Mouse (Mus musculus) embryonic facial prominence, embryonic 15.5 days (tissue): Measurements from ENCODE around the gene Sit1. TPM values are rescaled to one million over a fixed set of nuclear protein-coding genes. Genes with fewer than 3 reads are reported as not detected.
A peak's percentile ranks its signal among the peaks of the same experiment; 100 is the strongest.

ENCODE experiments used
- ATAC-seq: fragments of 200-750 bp; cut with Nextera tagmentation; 2 replicates; pipeline ENCODE4 v1.8.0; 2017; ENCODE audit warnings: low read depth, moderate TSS enrichment; ENCODE audit not compliant: insufficient number of reproducible peaks, low FRiP score, low TSS enrichment
- H3K27ac ChIP-seq: fragments of 300-500 bp; sonication (generic); replicated peaks from 2 replicates; pipeline ENCODE4 v1.5.1; 2015; ENCODE audit warnings: mild to moderate bottlenecking, inconsistent platforms
- H3K27me3 ChIP-seq: fragments of 300-500 bp; sonication (generic); 2 replicates; pipeline ENCODE4 v1.6.1; 2015; ENCODE audit warnings: inconsistent platforms
- H3K36me3 ChIP-seq: fragments of 300-500 bp; sonication (generic); 2 replicates; pipeline ENCODE4 v1.6.1; 2015; ENCODE audit warnings: mild to moderate bottlenecking, inconsistent platforms
- H3K4me1 ChIP-seq: fragments of 300-500 bp; sonication (generic); 2 replicates; pipeline ENCODE4 v1.6.1; 2015; ENCODE audit warnings: inconsistent platforms
- H3K4me2 ChIP-seq: fragments of 300-500 bp; sonication (generic); replicated peaks from 2 replicates; pipeline ENCODE4 v1.6.1; 2015; ENCODE audit warnings: mild to moderate bottlenecking, inconsistent platforms
- H3K4me3 ChIP-seq: fragments of 300-500 bp; sonication (generic); replicated peaks from 2 replicates; pipeline ENCODE4 v1.5.1; 2015; ENCODE audit warnings: mild to moderate bottlenecking, inconsistent platforms
- H3K9ac ChIP-seq: fragments of 300-500 bp; sonication (generic); 2 replicates; pipeline ENCODE4 v1.6.1; 2015; ENCODE audit warnings: inconsistent platforms
- H3K9me3 ChIP-seq: fragments of 300-500 bp; sonication (generic); replicated peaks from 2 replicates; pipeline ENCODE4 v1.6.1; 2016; ENCODE audit warnings: inconsistent platforms
- WGBS: fragments of 180-500 bp; shearing (Covaris S2); methylation state at CpG from one replicate; pipeline ENCODE4 v1.1.7; 2015; 5-methylcytosine and 5-hydroxymethylcytosine counted together
- polyA plus RNA-seq: library from polyadenylated mRNA; unstranded; fragments of >200 nt; fragmentation: Nextera tagmentation; extraction: Ambion mirVana; gene quantifications from 2 replicates; pipeline ENCODE4 v1.2.1, GENCODE M21; 2015

The Sit1 gene
- polyA plus RNA-seq, 1 experiment from 2014 or later, result not detected

DNA sequence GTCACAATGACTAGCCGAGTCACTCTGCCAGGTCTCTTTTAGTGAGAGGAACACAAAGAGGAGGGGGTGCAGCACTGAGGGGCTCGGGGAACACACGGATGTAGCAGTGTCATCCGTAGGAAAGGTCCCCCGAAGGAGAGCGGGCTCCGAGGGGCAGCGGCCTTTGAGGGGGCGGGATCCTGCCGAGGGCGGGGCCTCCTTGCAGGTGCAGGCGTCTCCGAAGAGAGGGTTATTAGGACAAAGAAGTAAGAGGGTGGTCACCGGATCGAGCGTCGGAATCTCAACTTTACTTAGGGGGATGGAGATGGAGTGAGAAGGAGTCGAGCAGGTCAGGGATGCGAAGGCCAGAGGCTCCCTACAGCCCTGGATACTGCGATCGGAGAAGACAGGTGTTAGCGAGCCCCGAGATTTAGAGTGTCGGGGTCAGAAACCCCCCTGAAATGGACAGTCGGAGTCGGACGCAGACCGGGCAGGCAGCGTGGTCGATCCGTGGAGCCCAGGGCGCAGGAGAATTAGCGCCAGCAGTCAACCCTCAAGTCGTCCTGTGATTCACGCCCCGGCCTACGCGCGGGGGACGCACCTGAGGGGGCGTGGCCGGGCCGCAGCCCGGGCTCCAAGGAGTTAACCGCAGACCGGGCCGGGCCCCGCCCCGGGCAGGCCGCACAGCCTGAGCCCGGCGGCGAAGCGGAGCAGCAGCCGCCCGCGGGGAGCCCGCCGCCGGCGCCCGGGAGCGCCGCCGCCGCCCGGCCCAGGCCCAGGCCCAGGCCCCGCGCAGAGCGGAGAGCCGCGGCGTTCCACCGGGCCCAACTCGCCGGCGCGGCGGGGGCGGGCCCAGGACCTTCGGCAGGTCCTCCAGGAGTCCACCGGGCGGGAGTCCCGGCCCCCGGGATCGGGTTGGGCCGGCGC, 40.8 kb downstream of the Sit1 start:
- under 1% methylated on average over 80 of the region's 88 CpGs for WGBS
- Histone ChIP-seq H3K9ac (peak overlapping the region; percentile 96), H3K4me2 (peak overlapping the region; percentile 79), H3K9me3 (no peaks in the 10 kb centered on the region), H3K27me3 (no peaks in the 10 kb centered on the region), H3K4me1 (peaks cover 23% of the 10 kb centered on the region), H3K27ac (peak overlapping the region; percentile 94), H3K36me3 (peaks cover 30% of the 10 kb centered on the region), H3K4me3 (peak overlapping the region; percentile 96)
- ATAC-seq, result peak; percentile 68

DNA sequence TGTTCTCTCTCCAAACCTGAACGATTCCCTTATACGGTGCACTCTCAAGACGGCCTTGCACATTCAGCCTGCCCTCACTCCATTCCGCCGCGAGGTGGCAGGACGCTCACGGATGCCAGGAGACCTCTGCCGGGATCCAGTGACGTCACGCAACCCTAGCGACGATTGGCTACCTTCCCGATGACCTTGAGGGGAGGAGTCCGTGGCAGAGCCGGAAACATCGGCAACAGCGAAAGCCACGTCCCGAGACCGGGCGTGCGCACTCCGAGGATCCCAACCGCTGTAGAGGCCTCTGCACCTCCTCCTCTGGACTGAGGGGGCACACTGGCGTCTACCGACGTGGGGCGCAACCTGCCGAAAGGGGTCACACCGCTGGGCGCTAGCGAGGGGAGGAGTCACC, 41.5 kb downstream of the Sit1 start:
- under 1% methylated on average over 33 of the region's 33 CpGs for WGBS
- Histone ChIP-seq H3K27me3 (no peaks in the 10 kb centered on the region), H3K4me1 (peaks cover 19% of the 10 kb centered on the region), H3K36me3 (peaks cover 23% of the 10 kb centered on the region), H3K9me3 (no peaks in the 10 kb centered on the region), H3K27ac (peak overlapping the region; percentile 94), H3K9ac (peak overlapping the region; percentile 96), H3K4me3 (peak overlapping the region; percentile 96), H3K4me2 (peak overlapping the region; percentile 79)
- peak; percentile 94 for ATAC-seq

DNA sequence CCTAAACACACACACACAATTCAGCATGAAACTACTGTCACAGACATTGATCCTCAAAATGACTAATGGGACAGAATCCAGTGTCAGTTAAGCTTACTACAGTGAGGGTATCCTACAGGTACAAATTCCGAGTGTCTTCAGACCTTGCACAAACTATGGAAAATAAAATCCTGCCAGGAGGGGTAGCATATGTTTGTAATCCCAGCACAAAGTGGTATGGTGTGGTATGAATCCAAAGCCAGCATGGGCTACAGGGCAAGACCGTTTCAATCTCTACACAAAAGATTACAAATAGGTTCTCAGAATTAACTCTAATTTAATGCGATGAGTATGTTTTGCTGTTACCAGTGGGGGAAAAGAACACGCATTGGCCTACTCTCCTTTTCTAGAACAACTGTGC, 41.9 kb downstream of the Sit1 start, which contains the start of gene Tesk1:
Gene Tesk1 (plus strand): TSS at position 301 of the 400 bp plus-strand sequence.
- peak within 1 kb of the TSS; percentile 79 for H3K4me2 ChIP-seq
- peaks cover 15% of the 10 kb centered on the region for H3K4me1 ChIP-seq
- H3K9me3 ChIP-seq, result no peaks in the 10 kb centered on the region
- H3K27me3 ChIP-seq, result no peaks in the 10 kb centered on the region
- peak within 1 kb of the TSS; percentile 96 for H3K9ac ChIP-seq
- no peak for ATAC-seq
- peaks cover 19% of the 10 kb centered on the region for H3K36me3 ChIP-seq
- WGBS, result 15% methylated on average over 4 of the region's 4 CpGs
- H3K27ac ChIP-seq, result peak within 1 kb of the TSS; percentile 94
- peak within 1 kb of the TSS; percentile 96 for H3K4me3 ChIP-seq

DNA sequence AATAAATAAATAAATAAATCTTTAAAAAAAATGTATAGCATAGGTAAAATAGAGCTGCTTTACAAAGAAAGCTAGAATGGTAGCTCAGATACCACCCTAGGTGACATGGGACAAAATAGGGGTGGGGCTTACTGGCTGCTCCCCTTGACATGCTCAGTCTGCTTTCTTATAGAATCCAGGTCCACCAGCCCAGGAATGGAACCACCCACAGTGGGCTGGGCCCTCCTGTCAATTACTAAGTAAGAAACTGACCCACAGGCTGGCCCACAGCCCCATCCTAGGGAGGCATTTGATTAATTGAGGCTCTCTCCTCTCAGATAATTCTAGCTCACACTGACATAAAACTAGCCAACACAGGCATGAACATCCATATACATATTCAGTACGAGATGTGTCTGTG, 50.7 kb downstream of the Sit1 start:
- 78% methylated on average over 1 of the region's 1 CpGs for WGBS
- Histone ChIP-seq H3K4me1 (peaks cover 11% of the 10 kb centered on the region; the same call in 1 of the 2 replicates), H3K9ac (no peak overlapping the region), H3K36me3 (no peaks in the 10 kb centered on the region), H3K4me3 (no peak overlapping the region), H3K9me3 (no peaks in the 10 kb centered on the region), H3K27ac (no peak overlapping the region), H3K27me3 (peaks cover 11% of the 10 kb centered on the region), H3K4me2 (no peak overlapping the region)
- no peak for ATAC-seq

Other genes with a start within 250 kb of the Sit1 start
- gene Atp8b5, start 216.6 kb downstream of the Sit1 start, polyA plus RNA-seq, result 0.42 and 0.63 TPM in 2 replicates
- 18.2 TPM in 2 replicates for gene Rusc2, start 101.8 kb downstream of the Sit1 start, polyA plus RNA-seq
- 0.41 and 0.44 TPM in 2 replicates for gene Fam166b, start 54.6 kb downstream of the Sit1 start, polyA plus RNA-seq
- 9.2 and 9.3 TPM in 2 replicates for gene Tesk1, start 41.8 kb downstream of the Sit1 start, polyA plus RNA-seq
- gene Cd72, start 29.1 kb downstream of the Sit1 start, polyA plus RNA-seq, result 3.1 and 3.8 TPM in 2 replicates
- gene Ccdc107, start 9.2 kb upstream of the Sit1 start, polyA plus RNA-seq, result 71.7 and 81.0 TPM in 2 replicates
- 36.8 and 39.8 TPM in 2 replicates for gene Arhgef39, start 16.0 kb upstream of the Sit1 start, polyA plus RNA-seq
- 2.5 and 4.8 TPM in 2 replicates for gene Car9, start 23.2 kb upstream of the Sit1 start, polyA plus RNA-seq
- 456 and 604 TPM in 2 replicates for gene Tpm2, start 40.0 kb upstream of the Sit1 start, polyA plus RNA-seq
- 77.5 and 88.2 TPM in 2 replicates for gene Creb3, start 78.6 kb upstream of the Sit1 start, polyA plus RNA-seq
- gene Tln1, start 79.0 kb upstream of the Sit1 start, polyA plus RNA-seq, result 55.8 and 60.9 TPM in 2 replicates
- gene Rgp1, start 95.0 kb upstream of the Sit1 start, polyA plus RNA-seq, result 28.6 and 32.5 TPM in 2 replicates
- 21.3 and 22.3 TPM in 2 replicates for gene Gba2, start 95.1 kb upstream of the Sit1 start, polyA plus RNA-seq
- 1.5 and 1.6 TPM in 2 replicates for gene Msmp, start 100.8 kb upstream of the Sit1 start, polyA plus RNA-seq
- gene Npr2, start 148.2 kb upstream of the Sit1 start, polyA plus RNA-seq, result 19.7 and 20.9 TPM in 2 replicates
- gene Spag8, start 169.9 kb upstream of the Sit1 start, polyA plus RNA-seq, result 7.5 and 10.6 TPM in 2 replicates
- gene Hint2, start 172.7 kb upstream of the Sit1 start, polyA plus RNA-seq, result 88.1 and 91.2 TPM in 2 replicates
- 5.3 and 6.1 TPM in 2 replicates for gene Tmem8b, start 185.2 kb upstream of the Sit1 start, polyA plus RNA-seq
- gene Fam221b, start 185.4 kb upstream of the Sit1 start, polyA plus RNA-seq, result 2.9 and 4.3 TPM in 2 replicates
- not detected in 2 replicates for gene Olfr70, start 217.1 kb upstream of the Sit1 start, polyA plus RNA-seq
- not detected in 2 replicates for gene Olfr71, start 226.5 kb upstream of the Sit1 start, polyA plus RNA-seq
- gene Hrct1, start 243.5 kb upstream of the Sit1 start, polyA plus RNA-seq, result 0.99 and 1.2 TPM in 2 replicates
- gene Spaar, start 246.3 kb upstream of the Sit1 start, polyA plus RNA-seq, result 0.09 and 0.31 TPM in 2 replicates